Mouse (Mus musculus) kidney, postnatal 36 days (tissue): ENCODE data around the gene Gm8127.
"Not testable (repeated sequence)": the region's sequence is repeated elsewhere in the genome, so short reads cannot be mapped to it uniquely, and the experiment has no call there.

Experiments used
- DNase-seq, 2 experiments: peaks; one replicate each; pipeline ENCODE4 v3.0.0; 2021 to 2022; ENCODE audit warnings: mixed read lengths in 2 of 2

The Gm8127 gene

GRCm38 (mm10) chr14:43293503-43293902, at the start of gene Gm8127:
Gene Gm8127, minus strand, starts transcription at chr14:43293832.
- DNase-seq: not testable (repeated sequence)

DNA sequence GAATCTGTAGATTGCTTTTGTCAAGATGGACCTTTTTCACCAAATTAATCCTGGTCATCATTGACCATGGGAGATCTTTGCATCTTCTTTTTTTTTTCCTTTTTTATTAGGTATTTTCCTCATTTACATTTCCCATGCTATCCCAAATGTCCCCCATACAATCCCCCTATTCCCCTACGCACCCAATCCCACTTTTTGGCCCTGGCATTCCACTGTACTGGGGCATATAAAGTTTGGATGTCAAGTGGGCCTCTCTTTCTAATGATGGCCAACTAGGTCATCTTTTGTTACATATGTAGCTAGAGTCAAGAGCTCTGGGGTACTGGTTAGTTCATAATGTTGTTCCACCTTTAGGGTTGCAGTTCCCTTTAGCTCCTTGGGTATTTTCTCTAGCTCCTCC, 44.0 kb upstream of the Gm8127 start:
- not testable (repeated sequence) for DNase-seq

DNA sequence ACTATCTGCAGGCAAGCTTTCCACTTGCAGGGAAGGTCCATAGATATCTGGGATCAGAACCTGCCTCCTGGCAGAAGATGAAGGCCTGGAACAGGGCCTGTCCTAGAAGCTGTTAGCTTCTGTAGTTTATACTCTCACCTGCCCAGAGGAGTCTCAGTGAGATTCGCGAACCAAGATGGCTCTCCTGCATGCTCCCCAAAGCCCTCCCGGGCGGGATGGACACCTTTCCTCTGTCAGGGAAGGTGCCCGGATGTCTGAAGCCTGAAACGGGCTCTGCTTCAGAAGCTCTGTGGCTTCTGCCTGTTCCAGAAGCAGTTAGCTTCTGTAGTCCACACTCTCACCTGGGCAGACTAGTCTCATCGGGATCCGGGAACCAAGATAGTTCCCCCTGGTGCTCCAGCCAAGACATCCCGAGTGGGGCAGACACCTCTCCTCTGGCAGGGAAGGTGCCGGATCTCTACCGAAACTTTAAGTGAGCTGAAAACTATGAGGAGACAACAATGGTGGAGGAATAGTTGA, 37.8 kb upstream of the Gm8127 start:
- not testable (repeated sequence) for DNase-seq

- DNase-seq: not testable (repeated sequence)
Measured at GRCm38 (mm10) chr14:43328603-43329002, 35.0 kb upstream of the Gm8127 start.

GRCm38 (mm10) chr14:43319516-43319915, 25.9 kb upstream of the Gm8127 start:
- DNase-seq: not testable (repeated sequence)

DNA sequence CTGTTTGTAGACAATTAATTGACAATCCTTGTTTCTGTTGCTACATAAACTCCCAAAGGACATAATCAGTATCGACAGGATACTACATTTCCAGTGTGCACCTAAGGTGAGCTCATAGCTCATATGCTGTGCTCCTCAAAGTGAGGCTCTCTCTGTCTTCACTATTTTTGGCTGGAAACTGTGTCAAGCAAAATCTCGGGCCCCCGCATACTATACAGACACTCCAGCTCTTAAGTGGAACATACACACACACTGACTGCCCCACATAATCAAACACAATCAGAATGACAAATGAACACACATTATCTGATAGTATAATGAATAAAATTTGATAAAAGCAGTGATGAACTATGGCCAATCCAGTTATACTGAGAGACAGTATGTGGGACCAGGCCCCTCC, 15.0 kb downstream of the Gm8127 start:
- not testable (repeated sequence) for DNase-seq

DNA sequence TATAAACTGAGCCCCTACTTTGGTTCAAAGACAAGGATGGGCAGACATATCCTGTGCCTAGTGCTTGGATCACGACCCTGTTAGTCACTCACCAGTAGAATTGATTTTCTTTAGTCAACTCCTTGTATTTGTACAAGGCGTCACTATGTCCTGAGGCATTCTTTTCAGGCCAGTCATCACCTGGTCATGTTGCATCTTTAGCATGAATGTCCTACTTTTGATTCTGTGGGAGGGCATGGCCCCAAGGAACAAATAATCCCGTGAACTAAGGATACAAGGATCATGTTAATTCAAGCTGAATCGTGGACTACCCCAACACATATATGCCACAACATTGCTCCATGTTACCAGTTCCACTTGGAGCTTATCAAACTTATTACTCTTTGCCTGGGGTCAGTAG, 15.5 kb downstream of the Gm8127 start:
- DNase-seq: not testable (repeated sequence)

DNA sequence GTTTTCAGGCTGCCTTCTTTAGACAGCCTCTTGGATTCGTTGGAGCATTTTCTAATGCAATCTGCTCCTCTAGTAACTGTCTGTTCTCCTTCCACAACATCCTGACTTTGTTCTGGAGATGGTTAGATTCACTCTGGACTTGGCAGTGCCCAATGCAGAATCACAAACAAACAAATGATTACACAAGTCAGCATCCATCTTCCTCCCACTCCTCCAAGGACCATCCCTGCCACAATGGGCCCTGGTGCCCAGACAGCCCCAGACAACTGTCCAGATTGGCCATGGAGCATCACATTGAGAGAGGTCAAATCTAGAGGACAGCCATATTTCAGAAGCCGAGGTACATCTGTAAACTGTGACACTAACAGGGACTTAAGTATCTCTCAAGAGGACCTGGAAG, 16.2 kb downstream of the Gm8127 start:
- not testable (repeated sequence) for DNase-seq

DNA sequence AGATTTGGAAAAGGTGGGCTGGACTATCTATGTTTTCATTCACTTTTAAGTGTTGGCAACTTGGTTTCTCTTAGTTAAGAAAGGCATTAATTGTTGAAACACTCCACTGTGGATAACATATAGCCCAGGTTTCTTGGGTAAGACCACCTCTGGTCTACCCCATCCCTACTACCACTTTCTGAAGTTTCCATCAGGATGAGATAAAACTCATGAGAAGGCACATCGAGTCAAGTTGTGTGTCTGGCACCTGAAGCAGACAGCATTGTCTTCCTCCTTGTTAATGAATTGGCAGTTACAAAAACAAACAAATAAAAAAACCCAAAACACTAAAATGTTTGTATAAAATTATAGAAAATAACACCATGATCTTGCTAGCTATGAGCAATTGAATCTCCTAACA, 17.9 kb downstream of the Gm8127 start:
- DNase-seq: not testable (repeated sequence)

DNA sequence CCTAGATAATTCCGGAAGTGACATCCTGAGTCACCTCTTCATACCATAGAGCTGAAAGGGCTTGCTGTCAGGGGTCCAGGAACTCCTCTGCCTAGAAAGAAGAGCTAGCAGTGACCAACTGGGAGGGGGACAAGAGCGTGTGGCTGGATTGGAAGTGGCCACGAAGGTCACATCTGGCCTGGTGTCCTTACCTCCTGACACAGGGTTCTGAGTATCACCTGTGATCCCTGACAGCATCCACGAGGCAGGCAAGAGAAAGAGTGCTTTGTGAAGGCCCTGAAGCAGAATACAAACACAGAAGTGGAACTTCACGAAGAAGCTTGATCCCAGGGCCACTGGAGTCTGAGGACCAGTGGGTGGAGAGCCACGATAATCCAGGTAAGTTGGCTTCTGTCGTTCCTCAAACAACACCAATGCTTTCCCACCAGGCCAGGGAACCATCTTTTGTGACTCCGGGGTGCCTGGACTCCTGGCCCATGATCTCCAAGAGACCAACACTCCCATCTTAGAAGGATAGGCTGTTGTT, 18.6 kb downstream of the Gm8127 start, which contains the start of gene Gm9732:
Gene Gm9732 (plus strand): TSS at position 51 of the 526 bp plus-strand sequence.
- not testable (repeated sequence) for DNase-seq

- not testable (repeated sequence) for DNase-seq
Measured at GRCm38 (mm10) chr14:43273161-43273560, 20.5 kb downstream of the Gm8127 start.

DNA sequence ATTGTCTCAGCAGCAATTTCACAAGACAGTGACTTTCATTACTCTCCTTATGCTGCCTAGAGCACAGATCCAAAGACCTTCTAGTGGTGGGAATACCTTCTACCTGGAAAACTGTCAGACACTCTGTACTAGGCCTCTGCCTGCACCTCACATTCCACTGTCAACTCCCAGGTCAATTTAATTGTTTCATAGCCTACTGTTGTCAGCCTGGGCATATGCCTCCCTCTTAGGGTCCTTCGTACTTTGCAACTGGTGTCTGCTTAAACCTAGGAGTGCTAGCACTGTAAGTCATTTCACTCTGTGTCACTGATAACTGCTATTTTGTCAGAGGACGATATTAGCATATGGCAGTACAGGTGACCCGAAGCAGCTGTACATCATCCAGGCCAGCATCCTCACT, 24.4 kb downstream of the Gm8127 start:
- not testable (repeated sequence) for DNase-seq

DNA sequence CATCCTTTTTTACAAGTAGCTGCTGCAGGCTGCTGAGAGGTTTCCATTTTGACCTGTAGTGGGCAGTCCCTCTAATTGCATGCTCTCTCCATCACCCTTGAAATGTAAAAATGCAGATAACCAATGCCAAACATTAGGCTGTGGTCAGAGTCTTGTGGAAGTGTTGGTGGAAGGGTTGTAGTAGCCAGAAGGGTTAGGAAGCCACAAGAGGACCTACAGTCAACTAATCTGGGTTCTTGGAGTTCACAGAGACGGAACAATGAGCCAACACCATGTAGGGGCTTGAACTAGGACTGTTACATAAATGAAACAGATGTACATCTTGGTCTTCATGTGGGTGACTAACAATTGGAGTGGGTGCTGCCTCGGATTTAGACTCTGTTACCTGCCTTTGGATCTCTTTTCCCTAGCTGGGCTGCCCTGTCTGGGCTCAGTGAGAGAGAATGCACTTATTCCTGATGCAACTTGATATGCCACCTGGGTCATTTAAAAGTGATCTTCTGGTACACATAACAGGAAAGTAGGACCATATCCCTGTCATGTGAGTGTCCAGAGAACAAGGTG, 25.0 kb downstream of the Gm8127 start:
- DNase-seq: not testable (repeated sequence)

DNA sequence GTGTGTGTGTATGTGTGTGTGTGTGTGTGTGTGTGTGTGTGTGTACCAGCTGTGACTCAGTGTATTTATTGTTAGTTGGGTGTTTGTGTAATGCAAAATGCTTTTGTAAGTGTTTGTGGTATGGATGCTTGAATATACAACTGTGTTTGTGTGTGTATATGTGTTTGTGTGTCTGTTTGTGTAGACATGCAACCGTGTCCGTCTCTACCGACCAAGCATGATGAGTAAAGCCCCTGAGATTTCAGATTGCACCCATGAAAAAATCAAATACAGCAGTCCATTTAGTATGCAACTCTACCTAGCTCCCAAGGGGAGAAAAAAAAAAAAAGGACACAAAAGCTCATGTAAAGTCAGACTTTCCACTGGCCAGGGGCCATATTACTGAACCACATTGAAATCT, 30.2 kb downstream of the Gm8127 start:
- not testable (repeated sequence) for DNase-seq

- DNase-seq: not testable (repeated sequence)
Measured at GRCm38 (mm10) chr14:43258349-43258748, 35.3 kb downstream of the Gm8127 start, which contains the start of gene Gm8126. Gene Gm8126, plus strand, starts transcription at chr14:43258649.

DNA sequence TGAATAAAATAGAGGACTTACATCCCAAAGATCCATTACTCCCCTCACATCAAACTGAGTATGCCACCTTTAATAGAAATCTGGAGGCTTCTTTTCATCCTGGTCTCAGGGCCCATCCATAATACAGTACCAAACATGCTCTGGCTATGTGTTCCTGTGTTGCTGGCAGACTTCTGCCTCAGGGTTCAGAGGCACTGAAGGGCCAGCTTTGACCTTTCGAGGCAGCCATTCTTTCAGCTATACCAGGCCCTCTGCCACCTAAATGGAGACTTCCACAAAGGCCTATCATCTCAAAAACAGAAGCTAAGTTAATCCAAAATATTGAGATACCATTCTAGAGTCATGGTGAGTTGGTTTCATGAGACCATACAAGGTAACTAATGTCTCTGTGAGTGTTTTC, 37.1 kb downstream of the Gm8127 start:
- DNase-seq: not testable (repeated sequence)

GRCm38 (mm10) chr14:43250549-43251253, 42.9 kb downstream of the Gm8127 start:
- peak in 1 of 2 experiments; percentile 55 for DNase-seq

DNA sequence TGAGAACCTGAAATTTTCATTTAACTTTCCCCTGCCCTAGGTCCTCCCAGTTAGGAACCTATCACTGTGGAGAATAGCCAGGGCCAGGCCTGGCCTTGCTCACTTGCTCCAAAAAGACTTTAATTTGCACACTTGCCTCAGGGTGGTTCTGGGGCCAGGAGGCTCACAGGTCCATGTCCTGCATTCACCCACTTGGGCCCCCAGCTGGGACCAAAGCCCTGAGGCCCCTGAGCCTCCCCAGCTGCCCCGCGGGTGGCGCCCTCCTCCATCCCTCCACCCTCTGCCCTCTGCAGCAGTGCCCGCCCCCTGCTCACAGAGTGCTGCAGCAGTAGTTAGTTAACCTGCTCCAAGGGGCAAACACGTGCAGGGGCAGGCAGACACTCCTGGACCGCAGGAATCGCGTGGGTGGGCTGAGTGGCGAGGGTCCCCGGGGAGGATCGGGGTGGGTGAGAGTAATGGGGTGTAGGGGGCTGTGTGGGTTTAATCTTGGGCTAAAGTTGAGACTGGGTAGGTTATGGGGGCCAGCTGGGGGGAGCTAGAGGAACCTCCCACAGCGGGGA, 43.9 kb downstream of the Gm8127 start:
- DNase-seq: peak in 1 of 2 experiments; percentile 33
